Mouse (Mus musculus) heart, adult 2 months (tissue): ENCODE measurements at regions not wholly inside any gene's neighbourhood (a gene's known extent, or its start where the extent isn't known, plus 50 kb on each side); places are given as distances from the start of the nearest gene placed in this dataset.

ENCODE experiments used
- CTCF ChIP-seq: fragments of 200-600 bp; IDR thresholded peaks from 2 replicates; pipeline ENCODE4 v1.8.1; 2022; ENCODE audit warnings: antibody characterized with exemption, mild to moderate bottlenecking, moderate library complexity
- POLR2A ChIP-seq: fragments of 200-500 bp; IDR thresholded peaks from 2 replicates; pipeline ENCODE4 v1.6.1; 2011; ENCODE audit warnings: mild to moderate bottlenecking, low read depth, low read length, control low read depth; ENCODE audit not compliant: insufficient read depth

GRCm38 (mm10) chr15:52179379-52179778 lies 1705.3 kb upstream of the Gm7489 start:
- TF ChIP-seq CTCF (no peak), POLR2A (no peak)
